Mouse (Mus musculus): ENCODE measurements at regions not wholly inside any gene's neighbourhood (a gene's known extent, or its start where the extent isn't known, plus 50 kb on each side); places are given as distances from the start of the nearest gene placed in this dataset.

DNA sequence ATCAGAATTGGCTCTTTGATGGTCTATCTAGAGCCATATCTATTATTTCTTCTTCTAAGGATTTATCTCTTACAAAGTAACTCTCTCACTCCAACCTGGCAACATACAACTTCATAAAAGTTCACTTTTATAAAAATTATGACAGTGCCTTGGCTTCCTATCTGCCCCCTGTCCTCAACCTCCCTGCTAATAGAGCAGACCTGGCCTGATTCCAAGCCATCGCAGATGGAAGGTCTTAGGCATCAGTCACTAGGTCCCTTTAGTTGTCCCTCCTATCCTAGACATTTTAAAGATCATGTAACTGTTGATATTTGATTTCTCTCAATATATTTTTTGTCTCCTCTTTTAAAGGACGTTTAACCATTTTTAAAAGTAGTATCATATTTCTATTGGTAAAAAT lies 1974.3 kb upstream of the Slc39a10 start:
- no peak for DNase-seq

DNA sequence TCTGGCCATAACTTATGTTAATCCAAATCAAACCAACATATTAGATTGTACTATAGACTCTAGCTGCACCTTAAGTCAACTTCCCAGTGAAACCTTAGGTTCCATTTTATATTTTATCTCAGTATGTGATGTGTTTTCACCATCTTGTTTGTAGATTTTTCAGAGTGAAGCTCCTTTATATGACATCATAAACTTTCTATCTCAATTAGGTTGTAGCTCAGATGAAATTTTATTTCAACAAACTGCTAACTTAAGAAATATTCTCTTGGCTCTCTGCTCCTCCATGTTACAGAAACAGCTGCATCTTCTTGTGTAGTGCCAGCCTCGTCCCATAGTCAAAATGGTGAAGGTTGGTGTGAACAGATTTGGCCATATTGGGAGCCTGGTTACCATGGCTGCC lies 1988.7 kb upstream of the Slc39a10 start:
- DNase-seq: no peak

DNA sequence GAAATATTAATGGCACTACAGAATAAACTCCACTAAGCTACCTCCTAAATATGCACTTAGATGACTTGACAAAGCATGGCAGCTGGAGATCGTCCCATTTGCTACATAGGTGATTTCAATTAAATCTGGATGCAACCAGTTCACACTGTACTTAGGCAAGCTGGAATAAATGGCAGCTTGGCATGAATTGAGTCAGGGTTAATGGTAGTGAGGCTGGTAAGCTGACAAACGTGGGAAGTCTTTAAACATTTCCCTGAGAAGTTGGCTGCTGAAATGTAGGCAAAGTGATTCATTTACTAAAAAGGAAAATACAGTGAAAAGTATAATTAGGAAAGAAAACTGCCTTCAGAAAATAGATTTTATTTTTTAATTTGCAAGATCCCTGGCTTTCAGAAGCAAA lies 2000.9 kb upstream of the Slc39a10 start:
- DNase-seq: no peak

DNA sequence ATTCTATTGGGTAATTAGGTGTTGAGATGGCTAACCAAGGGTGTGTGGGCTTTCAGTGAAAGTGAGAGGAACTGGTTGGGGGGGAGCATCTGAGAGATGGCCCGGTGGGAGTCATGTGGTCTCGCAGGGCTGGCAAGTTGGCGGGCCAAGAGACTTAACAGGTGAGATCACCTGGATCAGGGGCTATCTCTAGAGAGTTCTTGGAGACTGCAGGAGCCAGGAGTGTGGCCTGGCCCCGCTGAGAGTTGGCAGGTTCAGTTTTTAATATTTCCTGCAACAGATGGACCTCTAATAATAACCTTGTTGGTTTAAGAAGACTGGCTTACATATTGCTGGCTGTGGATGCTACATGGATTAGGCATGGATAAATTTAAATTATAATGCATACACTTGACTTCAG lies 1984.0 kb upstream of the Tmeff2 start:
- peak; percentile 95 for DNase-seq

DNA sequence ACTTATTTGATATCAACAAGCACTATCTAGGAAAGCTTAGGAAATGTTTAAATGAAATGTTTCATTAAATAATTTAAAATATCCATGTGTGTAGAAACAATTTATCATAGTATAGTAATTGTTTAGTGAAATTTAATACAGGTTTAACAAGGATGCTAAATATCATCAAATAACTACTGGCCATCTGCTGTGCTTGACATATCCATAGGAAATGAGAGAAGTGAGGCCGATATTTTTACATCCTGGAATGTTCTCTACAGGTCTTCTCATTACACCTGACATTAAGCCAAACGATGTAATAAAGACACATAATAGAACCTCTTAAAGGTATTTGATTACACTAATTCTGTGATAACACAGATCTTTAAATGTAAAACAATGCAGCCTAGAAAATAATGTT lies 1957.3 kb upstream of the Tmeff2 start:
- peak; percentile 56 for DNase-seq

DNA sequence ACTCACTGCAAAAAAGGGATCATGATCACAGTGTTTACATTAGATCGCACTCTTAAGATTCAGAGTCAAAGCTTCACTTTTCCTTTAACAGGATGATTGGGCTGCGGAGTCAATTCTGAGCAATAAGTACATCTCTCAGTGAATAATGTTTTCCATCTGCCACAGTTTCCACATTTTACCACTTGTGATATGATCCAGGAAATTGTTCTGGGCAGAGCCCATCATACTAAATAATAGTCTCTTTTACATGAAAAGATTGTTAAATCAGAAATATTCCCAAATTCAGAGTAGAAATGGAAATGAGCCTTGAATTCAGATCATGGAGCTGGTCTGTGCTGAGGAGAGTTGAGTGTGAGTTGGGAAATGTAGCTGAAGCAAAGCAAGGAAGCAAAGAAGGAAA lies 1956.6 kb upstream of the Tmeff2 start:
- peak; percentile 48 for DNase-seq

All from cerebellum, adult 9-10 months (tissue).